Mouse (Mus musculus) brown adipose tissue, adult 24 weeks (tissue): ENCODE results near the gene Fam178b. TPM values are rescaled to one million over a fixed set of nuclear protein-coding genes. Genes with fewer than 3 reads are reported as not detected.
A peak's percentile ranks its signal among the peaks of the same experiment; 100 is the strongest.

Source experiments
- H3K27ac ChIP-seq: fragments of 200-500 bp; replicated peaks from 2 replicates; pipeline ENCODE4 v1.5.1; 2012; ENCODE audit warnings: low read depth, mild to moderate bottlenecking, low read length
- H3K4me1 ChIP-seq: fragments of 200-500 bp; 2 replicates; pipeline ENCODE4 v1.6.1; 2012; ENCODE audit warnings: low read length, mixed read lengths; ENCODE audit not compliant: control insufficient read depth, insufficient read depth, insufficient read length
- H3K4me3 ChIP-seq: fragments of 200-500 bp; 2 replicates; pipeline ENCODE4 v1.5.1; 2012; ENCODE audit warnings: low read depth, mild to moderate bottlenecking, low read length, moderate library complexity; ENCODE audit not compliant: insufficient read depth
- polyA plus RNA-seq: library from polyadenylated mRNA; stranded (reverse); fragments of >200 nt; gene quantifications from 2 replicates; pipeline ENCODE4 v1.2.4, GENCODE M21; 2012; ENCODE audit not compliant: missing spikeins, insufficient read depth, insufficient read length

The Fam178b gene
- polyA plus RNA-seq, 1 experiment, result not detected

DNA sequence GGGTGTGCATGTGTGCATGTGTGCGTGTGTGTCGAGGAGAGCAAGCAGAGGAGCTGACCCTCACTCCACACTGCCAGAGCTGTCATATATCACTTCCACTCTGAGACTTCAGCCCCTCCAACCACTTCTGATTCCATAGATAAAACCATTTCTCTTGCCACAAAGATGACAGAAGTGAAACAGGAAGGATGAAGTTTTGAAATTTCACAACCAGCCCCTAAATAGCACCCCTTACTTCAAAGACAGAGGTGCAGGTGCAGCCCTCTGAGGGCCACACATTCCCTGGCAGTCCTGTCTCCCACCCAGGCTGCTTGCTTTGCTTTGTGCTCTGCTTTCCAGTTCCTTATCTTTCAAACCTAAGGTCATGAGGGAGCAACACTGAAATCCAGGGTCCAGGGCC is 91.6 kb downstream of the Fam178b start:
- H3K4me1 ChIP-seq, result peaks cover 21% of the 10 kb centered on the region
- no peak overlapping the region for H3K27ac ChIP-seq

DNA sequence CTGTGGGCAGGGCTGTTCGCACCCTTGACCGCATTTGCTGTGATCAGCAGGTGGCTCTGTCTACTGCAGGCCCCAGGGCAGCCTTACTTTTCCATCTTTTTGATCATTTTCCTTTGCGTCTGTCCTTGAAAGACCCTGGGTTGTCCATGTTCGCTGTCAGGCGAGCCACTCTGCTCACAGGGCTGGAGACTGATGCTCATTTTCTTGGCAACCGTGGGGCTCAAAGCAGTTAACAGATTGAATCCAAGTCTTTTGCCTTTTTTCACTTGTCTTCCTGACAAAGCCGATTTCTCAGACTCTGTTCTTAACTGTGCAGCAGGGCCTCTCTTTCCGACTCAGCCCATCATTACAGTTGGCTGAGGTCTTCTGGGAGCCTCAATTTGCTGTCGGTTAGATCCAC is 92.3 kb downstream of the Fam178b start:
- H3K27ac ChIP-seq, result no peak overlapping the region
- H3K4me3 ChIP-seq, result no peak overlapping the region
- H3K4me1 ChIP-seq, result peaks cover 16% of the 10 kb centered on the region

More for the DNA sequence above, 91.6 kb downstream of the Fam178b start:
- H3K4me3 ChIP-seq, result no peak overlapping the region

DNA sequence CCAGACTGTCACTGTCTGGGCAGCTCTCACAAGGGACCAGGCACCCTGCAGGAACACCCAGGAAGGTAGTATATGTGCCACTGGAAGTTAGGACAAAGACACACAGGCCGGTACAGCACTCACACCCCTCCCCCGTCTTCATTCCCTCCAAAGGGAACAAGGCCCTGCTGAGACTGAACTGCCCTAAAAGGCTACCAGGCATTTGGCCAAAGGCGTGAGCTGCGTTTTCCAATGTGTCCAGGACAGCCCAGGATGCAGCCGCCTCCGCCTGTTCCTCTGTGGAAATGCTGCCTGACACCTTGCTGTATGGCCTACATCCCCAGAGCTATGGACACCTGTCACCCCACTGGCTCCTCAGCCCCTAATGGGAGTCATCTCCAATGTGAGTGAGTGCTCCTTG is 93.5 kb downstream of the Fam178b start:
- H3K27ac ChIP-seq, result peak overlapping the region; percentile 92
- H3K4me3 ChIP-seq, result no peak overlapping the region
- H3K4me1 ChIP-seq, result peaks cover 16% of the 10 kb centered on the region

DNA sequence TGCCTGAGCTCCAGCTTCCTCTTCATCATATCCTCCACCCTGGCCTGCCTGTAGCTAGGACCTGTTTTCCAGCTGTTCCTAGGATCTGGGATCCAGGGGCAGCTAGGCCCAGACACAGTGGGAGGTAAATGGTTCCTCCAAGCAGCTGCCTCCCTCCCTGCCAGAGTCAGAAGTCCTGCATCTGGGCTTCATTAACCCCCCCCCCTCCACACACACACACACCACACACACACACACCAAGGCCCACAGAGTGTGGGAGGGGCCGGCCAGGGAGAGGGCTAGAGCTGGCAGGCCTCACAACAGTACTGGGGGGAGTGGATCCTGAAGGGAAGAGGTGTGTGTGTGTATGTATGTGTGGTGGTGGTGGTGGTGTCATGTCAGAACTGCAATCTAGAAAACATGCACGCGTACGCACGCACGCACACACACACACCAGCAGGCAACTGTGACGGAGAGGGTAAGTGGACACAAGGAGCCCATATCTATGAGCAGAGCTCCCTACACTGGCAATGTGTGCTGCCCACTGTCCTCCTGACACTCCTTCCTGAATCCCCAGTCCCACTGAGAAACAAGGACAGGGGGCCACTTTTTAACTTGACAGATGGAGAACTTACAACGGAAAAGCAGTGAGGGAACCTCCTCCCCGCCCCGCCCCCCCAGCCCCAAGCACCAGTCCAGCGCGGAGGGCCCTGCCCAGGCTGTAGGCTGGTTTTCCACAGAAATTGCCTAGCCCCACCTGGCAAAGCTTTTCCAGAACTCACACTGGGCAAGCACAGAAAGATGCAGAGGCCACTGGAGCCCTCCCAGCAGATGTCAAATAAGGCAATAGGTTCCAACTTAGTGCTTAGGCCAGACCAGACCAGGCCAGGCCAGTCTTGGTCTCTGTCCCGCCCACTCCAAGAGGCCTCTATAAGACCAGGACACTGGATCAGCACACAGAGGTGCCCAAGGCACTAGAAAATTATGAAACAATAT is 94.2 kb downstream of the Fam178b start:
- Histone ChIP-seq H3K4me1 (peaks cover 16% of the 10 kb centered on the region), H3K4me3 (peak overlapping the region; percentile 9; the same call in 1 of the 2 replicates), H3K27ac (peak overlapping the region; percentile 92)

DNA sequence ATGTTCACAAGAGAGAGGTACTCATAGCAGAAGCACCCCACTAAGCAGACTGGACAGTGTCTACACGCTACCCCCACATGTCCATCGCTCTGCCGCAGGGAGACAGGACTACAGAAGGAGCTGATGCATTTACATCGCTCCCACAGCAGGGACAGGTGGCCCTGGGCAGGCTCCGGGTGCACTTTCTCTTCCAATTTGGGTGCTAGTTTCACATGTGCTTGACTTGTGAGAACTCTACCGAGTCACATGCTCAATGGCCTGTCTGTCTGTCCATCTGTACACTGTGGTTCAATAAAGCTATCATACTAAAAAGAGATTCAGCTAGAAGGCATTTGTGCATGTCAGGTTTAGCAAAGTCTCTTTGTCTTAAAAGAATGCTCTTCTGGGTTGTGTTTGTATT is 95.1 kb downstream of the Fam178b start:
- no peak overlapping the region for H3K4me3 ChIP-seq
- peaks cover 16% of the 10 kb centered on the region for H3K4me1 ChIP-seq
- H3K27ac ChIP-seq, result peak overlapping the region; percentile 90

DNA sequence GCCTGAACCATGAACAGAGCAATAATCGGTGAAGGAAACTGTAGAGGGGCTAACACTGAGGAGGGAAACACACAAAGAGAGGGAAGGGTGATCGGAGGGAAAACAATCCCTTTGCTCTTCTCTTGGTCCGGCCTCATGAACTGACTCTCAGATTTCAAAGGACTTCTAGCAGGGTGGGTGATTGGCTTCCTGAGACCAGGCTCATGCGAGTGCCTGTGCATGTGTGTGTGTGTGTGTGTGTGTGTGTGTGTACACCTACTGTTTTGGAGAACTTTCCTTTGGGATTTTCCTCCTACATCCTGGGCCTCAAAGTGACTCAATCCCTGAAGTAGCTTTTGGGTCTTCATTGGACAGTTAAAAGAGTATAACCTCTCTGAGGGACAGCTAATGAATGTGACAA is 96.7 kb downstream of the Fam178b start:
- no peak overlapping the region for H3K27ac ChIP-seq
- H3K4me3 ChIP-seq, result no peak overlapping the region
- peaks cover 28% of the 10 kb centered on the region for H3K4me1 ChIP-seq

DNA sequence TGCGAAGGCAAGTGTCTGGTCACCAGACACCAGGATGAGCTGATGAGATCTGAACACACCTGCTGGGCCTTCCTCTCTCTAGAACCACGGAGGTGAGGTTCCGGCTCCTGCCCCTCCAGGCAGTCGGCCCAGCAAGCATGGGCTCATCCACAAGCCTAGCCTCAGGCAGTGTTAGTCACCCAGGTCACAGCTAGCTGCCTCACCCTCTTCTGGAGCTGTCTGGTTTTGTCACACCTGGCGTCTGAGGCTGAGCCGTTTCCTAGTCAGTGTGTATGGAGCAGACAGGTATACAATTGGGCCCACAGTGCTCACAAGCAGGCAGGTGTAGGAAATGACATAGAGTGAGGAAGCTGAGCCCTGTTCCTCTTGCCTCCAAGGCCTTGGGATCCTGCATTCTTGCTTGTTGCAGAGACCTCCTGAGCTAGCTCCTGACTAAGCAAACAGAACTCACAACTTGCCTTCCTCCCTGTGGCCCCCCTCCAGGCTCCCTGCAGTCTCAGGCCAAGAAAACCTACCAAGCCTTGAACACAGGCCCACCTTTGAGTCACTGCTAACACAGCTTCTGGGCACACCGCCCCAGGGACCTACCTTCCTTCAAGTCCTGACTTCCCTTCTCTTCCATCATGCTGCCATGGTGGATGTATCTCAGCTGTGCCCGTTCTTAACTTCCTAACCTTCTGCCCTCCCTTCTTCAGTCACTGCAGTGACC is 99.4 kb downstream of the Fam178b start:
- H3K4me3 ChIP-seq, result no peak overlapping the region
- H3K4me1 ChIP-seq, result peaks cover 29% of the 10 kb centered on the region
- H3K27ac ChIP-seq, result no peak overlapping the region

DNA sequence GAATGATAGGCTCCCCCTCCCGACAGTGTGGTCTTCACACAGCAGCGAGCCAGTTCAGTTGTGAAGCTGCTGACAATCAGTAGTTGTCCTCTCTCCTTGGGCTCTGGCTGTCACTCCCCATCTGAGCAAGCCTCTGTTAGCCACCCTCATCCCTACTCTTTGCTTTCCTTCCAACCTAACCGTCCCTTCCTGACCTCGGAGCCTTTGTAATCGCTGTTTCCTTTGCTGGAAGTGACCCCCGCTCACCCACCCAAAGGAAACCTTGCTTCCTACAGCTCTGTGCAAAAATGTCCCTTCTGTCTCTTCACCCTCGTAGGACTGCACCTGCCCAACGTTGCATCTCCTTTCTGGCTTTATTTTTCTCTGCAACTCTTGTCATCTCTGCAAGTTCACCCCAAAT is 100.8 kb downstream of the Fam178b start:
- Histone ChIP-seq H3K27ac (peak overlapping the region; percentile 28; the same call in 1 of the 2 replicates), H3K4me3 (no peak overlapping the region), H3K4me1 (peaks cover 31% of the 10 kb centered on the region)

DNA sequence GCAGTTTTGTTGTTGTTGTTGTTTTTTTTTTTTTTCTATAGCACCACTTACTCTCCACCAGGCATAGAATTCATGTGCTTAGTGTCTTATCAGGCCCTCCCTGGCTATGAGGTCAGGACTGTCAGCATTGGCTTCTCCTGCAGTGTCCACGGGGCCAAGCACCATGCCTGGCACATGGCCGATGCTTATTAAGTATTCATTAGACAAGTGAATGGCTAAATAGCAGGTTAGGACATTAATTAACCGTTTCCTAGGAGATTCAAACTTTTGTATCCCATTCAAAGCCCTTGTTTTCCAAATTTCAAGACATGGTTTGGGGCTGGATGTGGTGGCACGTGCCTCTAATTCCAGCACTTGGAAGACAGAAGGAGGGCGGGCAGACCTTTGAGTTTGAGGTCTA is 101.7 kb downstream of the Fam178b start:
- peak overlapping the region; percentile 82 for H3K27ac ChIP-seq
- peaks cover 35% of the 10 kb centered on the region for H3K4me1 ChIP-seq
- H3K4me3 ChIP-seq, result no peak overlapping the region

DNA sequence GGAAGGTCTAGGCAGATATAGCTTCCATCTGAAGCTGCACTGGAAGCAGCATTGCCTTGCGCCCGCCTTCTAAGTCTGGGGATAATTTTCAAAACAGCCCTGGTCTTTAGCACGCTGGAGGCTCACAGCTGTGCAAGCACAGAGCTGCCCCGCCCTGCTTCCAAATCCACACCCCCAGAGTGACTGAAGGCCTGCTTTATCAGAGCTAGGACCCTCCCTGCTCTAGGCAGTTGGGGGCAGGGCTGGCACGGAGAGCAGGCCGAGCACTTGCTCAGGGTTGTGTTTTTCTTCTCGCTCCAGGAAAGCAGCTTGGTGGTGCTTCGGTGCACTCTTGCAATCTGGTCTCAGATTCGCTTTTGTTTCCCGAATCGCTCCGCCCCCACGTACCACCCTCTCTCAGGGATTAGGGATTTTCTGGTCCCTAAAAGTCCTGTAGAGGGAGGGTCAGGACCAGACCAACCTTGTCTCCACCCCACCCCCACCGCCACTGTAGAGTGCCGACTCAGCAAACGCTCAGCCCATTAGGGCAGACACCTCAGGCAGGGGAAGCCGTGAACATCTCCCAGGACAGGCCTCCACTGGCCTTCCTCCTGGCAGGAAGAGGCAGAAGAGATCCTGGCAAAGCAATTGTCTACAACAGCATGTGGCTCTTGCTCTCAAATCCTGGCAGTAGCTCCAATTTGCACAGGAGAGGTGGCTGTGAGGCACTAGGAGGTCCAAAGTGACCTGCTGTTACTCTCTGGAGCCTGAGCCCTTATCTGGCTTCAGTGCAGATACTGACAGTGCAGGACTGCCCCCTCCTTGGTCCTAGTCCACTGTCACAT is 102.4 kb downstream of the Fam178b start:
- Histone ChIP-seq H3K27ac (peak overlapping the region; percentile 82), H3K4me1 (peaks cover 35% of the 10 kb centered on the region), H3K4me3 (peak overlapping the region; percentile 43)

DNA sequence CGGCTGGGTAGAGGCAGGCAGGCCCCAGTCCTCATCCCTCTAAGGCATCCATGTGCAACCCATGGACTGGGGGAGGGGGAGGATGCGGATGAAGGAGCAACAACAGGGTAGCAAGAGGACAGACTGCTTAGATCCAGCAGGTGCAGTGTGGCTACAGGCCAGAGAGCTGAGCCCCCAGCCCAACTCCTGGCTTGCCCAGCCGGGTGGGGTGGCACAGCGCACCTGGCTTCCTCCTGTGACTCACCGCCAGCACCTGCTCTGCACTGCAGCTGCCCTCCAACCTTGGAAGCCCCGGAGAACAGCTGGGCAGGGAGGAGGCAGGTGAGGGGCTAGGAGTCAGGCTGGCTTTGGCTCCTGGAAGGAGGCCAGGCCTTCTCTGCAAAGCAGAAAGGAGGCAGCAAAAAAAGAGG is 103.0 kb downstream of the Fam178b start:
- Histone ChIP-seq H3K4me1 (peaks cover 37% of the 10 kb centered on the region), H3K4me3 (peak overlapping the region; percentile 43; the same call in 1 of the 2 replicates), H3K27ac (peak overlapping the region; percentile 82)

DNA sequence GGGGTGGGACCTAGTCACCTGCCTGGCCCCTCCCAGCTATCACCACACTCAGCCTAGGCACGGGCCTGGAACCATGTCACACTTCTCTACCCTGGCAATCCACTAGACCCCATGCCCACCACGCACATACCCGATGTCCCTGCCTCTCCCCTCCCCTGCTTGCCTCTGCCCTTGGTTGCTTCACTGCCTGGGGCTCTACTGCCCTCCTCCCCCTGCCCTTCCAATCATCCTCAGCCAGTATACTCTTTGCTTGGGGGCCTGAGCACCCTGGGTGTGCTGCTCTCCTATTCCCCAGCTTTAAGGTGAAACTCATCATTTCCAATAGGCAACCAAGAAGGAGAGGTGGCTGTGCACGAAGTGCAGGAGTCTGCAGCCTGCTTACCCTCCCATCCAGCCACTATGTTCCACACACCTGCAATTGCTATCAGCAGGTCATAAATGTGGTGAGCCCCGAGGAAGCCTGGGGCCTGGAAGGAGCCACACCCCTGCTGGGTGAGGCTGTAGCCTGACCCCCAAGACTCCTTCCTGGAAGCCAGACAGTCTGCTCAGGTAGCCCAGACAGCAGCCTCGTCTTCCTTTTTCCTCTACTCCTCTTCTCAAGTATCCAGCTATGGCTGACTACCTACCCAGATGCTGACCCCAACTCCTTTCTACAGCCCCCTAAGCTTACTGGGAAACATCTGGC is 105.8 kb downstream of the Fam178b start:
- Histone ChIP-seq H3K4me1 (peaks cover 45% of the 10 kb centered on the region), H3K27ac (no peak overlapping the region)

DNA sequence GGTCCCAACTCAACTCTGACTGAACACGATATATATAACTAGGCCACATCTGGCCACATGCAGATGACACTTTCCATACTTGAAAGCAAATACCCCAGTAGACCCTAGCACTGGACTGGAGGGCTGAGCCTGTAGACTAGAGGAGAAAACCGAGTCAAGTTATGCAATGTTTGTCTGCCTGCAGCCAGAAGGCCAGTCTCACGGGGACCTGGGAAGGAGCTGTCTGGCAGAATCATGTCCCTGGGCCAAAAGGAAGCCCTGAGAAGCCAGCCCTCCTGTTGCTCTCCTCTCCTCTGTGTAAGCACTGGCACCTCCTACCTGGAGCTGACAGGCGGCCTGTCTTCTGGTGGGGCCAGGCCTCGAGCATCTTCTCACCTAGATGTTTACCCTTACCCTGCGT is 107.6 kb downstream of the Fam178b start:
- H3K27ac ChIP-seq, result no peak overlapping the region
- peaks cover 44% of the 10 kb centered on the region for H3K4me1 ChIP-seq
- no peak overlapping the region for H3K4me3 ChIP-seq

More for the DNA sequence above, 105.8 kb downstream of the Fam178b start:
- H3K4me3 ChIP-seq, result no peak overlapping the region

DNA sequence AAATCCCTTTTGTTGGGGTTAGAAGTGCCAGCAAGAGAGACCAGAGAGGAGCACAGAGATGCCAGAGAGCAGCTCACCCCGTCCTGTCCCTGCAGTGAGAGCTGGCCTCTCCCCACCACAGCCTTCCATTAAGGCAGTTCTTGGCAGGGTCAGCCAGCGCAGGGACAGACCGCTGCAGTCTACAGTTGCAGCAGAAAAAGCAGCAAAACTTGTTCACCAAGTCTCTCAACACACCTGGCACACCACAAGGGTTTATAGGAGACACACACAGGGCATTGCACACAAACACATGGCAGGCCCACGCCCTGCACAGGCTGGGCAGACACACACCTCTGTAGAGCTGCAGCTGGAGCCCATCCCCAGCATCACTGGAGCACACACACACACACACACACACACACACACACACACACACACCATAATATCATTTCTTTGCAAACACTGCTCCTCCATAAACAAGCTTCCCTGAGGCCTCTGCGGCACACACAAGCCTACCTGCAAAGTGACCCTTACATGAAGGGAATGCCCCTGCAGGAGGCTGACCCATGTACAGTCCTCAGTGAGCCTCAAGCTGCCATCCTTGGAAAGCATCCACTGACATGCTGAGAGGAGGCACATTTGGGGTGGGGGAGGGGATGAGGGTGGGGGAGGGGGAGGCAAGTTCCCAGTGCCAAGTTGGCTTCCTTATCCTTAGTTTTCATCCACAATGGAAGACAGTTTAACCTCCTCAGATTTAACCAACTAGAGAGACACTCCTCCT is 108.6 kb downstream of the Fam178b start:
- Histone ChIP-seq H3K27ac (no peak overlapping the region), H3K4me3 (no peak overlapping the region), H3K4me1 (peaks cover 45% of the 10 kb centered on the region)
